Mouse (Mus musculus) E14TG2a.4 (cell line): ENCODE measurements around the gene Dvl1.

Experiments used
- CTCF ChIP-seq: conservative IDR thresholded peaks from 2 replicates; pipeline ENCODE4 v1.5.1; 2014; ENCODE audit warnings: low read length
- POU5F1 ChIP-seq: IDR thresholded peaks from 2 replicates; pipeline ENCODE4 v1.6.1; 2014; ENCODE audit warnings: low read length, borderline replicate concordance

- TF ChIP-seq CTCF: no peak
- TF ChIP-seq POU5F1: no peak
These were observed 43.8 kb downstream of the Dvl1 start for GRCm38 (mm10) chr4:155891011-155891471.
